Mouse (Mus musculus) forebrain, embryonic 13.5 days (tissue): ENCODE measurements around the gene Camk1d. TPM values are rescaled to one million over a fixed set of nuclear protein-coding genes. Genes with fewer than 3 reads are reported as not detected.

Experiments used
- ATAC-seq: fragments of 200-750 bp; cut with Nextera tagmentation; 2 replicates; pipeline ENCODE4 v1.8.0; 2017
- H3K27ac ChIP-seq: fragments of 300-500 bp; sonication (generic); 2 replicates; pipeline ENCODE4 v1.5.1; 2015; ENCODE audit warnings: inconsistent platforms, mild to moderate bottlenecking, moderate library complexity
- H3K27me3 ChIP-seq: fragments of 300-500 bp; sonication (generic); 2 replicates; pipeline ENCODE4 v1.6.1; 2015; ENCODE audit warnings: mild to moderate bottlenecking, inconsistent platforms
- H3K36me3 ChIP-seq: fragments of 300-500 bp; sonication (generic); 2 replicates; pipeline ENCODE4 v1.6.1; 2015; ENCODE audit warnings: mild to moderate bottlenecking, inconsistent platforms; ENCODE audit not compliant: poor library complexity, severe bottlenecking
- H3K4me1 ChIP-seq: fragments of 300-500 bp; sonication (generic); 2 replicates; pipeline ENCODE4 v1.6.1; 2015; ENCODE audit warnings: inconsistent platforms
- H3K4me2 ChIP-seq: fragments of 300-500 bp; sonication (generic); 2 replicates; pipeline ENCODE4 v1.6.1; 2015; ENCODE audit warnings: inconsistent platforms, mild to moderate bottlenecking, moderate library complexity
- H3K4me3 ChIP-seq: fragments of 300-500 bp; sonication (generic); 2 replicates; pipeline ENCODE4 v1.5.1; 2015; ENCODE audit warnings: mild to moderate bottlenecking, inconsistent platforms
- H3K9ac ChIP-seq: fragments of 300-500 bp; sonication (generic); 2 replicates; pipeline ENCODE4 v1.6.1; 2015; ENCODE audit warnings: mild to moderate bottlenecking, inconsistent platforms
- H3K9me3 ChIP-seq: fragments of 300-500 bp; sonication (generic); replicated peaks from 2 replicates; pipeline ENCODE4 v1.6.1; 2016; ENCODE audit warnings: inconsistent platforms
- WGBS: fragments of 180-500 bp; shearing (Covaris S2); methylation state at CpG from one replicate; pipeline ENCODE4 v1.1.7; 2015; 5-methylcytosine and 5-hydroxymethylcytosine counted together
- polyA plus RNA-seq: library from polyadenylated mRNA; unstranded; fragments of >200 nt; fragmentation: Nextera tagmentation; extraction: Ambion mirVana; gene quantifications from 2 replicates; pipeline ENCODE4 v1.2.1, GENCODE M21; 2015

Gene Camk1d
- polyA plus RNA-seq, 1 experiment from 2014 or later, result 2.8 TPM

GRCm38 (mm10) chr2:5732047-5732446 is 17.7 kb upstream of the Camk1d start:
- Histone ChIP-seq H3K4me2 (no peak overlapping the region), H3K4me3 (no peak overlapping the region), H3K36me3 (no peaks in the 10 kb centered on the region), H3K27ac (no peak overlapping the region), H3K9ac (no peak overlapping the region), H3K27me3 (no peaks in the 10 kb centered on the region), H3K9me3 (no peaks in the 10 kb centered on the region), H3K4me1 (peaks cover 24% of the 10 kb centered on the region)
- no peak for ATAC-seq
- 94% methylated on average over 5 of the region's 5 CpGs for WGBS

GRCm38 (mm10) chr2:5730364-5730792 is 16.1 kb upstream of the Camk1d start:
- Histone ChIP-seq H3K27me3 (no peaks in the 10 kb centered on the region), H3K36me3 (no peaks in the 10 kb centered on the region), H3K27ac (peak overlapping the region; percentile 55), H3K9me3 (no peaks in the 10 kb centered on the region), H3K4me3 (no peak overlapping the region), H3K9ac (no peak overlapping the region), H3K4me2 (peak overlapping the region; percentile 38), H3K4me1 (peaks cover 25% of the 10 kb centered on the region)
- peak; percentile 88 for ATAC-seq
- 36% methylated on average over 15 of the region's 15 CpGs for WGBS

DNA sequence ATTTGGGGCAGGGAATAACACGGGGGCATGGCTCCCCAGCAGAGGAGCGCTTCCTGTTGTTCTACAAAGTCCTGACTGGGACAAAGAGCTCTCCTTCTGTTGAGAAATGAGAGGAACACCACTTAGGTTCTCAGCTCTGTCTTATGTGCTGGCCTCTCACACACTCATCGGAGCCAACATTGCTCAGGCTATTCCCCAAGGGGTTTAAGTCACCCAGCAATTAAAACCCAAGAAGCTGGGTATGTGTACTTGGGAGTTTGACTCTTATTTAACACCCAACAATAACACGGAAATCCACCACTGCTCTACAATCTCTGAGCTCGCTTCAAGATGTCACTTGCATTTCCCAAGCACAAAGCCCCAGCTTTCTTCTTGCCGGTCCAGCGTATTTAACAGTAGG is 15.6 kb upstream of the Camk1d start:
- 0 out of 2 replicates have a peak overlapping the region, but pooled peaks have one; percentile 38 for H3K4me2 ChIP-seq
- H3K27ac ChIP-seq, result peak overlapping the region; percentile 55
- H3K9me3 ChIP-seq, result no peaks in the 10 kb centered on the region
- no peaks in the 10 kb centered on the region for H3K27me3 ChIP-seq
- no peak overlapping the region for H3K9ac ChIP-seq
- no peak overlapping the region for H3K4me3 ChIP-seq
- no peaks in the 10 kb centered on the region for H3K36me3 ChIP-seq
- WGBS, result 60% methylated on average over 7 of the region's 7 CpGs
- H3K4me1 ChIP-seq, result peaks cover 30% of the 10 kb centered on the region
- no peak for ATAC-seq

- WGBS, result 8% methylated on average over 8 of the region's 8 CpGs
- Histone ChIP-seq H3K9me3 (no peaks in the 10 kb centered on the region), H3K27ac (no peak overlapping the region), H3K4me1 (peaks cover 23% of the 10 kb centered on the region), H3K36me3 (no peaks in the 10 kb centered on the region), H3K4me3 (no peak overlapping the region), H3K9ac (no peak overlapping the region), H3K27me3 (no peaks in the 10 kb centered on the region), H3K4me2 (peak overlapping the region; percentile 18; the same call in 1 of the 2 replicates)
- ATAC-seq, result peak; percentile 83
Observed at GRCm38 (mm10) chr2:5725028-5725701, 10.8 kb upstream of the Camk1d start.

DNA sequence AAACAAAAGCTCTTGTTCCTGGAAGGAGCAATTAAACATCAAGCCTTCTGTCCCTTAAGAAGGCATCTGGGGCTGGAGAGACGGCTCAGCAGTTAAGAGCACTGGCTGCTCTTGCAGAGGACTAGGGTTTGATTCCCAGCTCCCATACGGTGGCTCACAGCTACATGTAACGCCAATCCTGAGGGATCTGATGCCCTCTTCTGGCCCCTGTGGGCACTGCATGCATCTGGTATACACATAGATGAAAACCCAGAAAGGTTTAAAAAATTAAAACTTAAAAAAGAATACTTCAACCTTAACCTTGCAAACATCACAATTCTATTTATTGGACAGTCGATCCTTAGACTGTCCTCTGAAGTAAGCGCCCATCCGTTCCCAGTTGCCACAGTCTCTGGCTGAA is 3.4 kb upstream of the Camk1d start:
- Histone ChIP-seq H3K4me1 (peaks cover 15% of the 10 kb centered on the region), H3K27ac (no peak overlapping the region), H3K9me3 (peaks cover 6% of the 10 kb centered on the region; the same call in 1 of the 2 replicates), H3K4me2 (no peak overlapping the region), H3K27me3 (peaks cover 3% of the 10 kb centered on the region), H3K9ac (no peak overlapping the region), H3K36me3 (no peaks in the 10 kb centered on the region), H3K4me3 (no peak overlapping the region)
- no peak for ATAC-seq
- 92% methylated on average over 6 of the region's 6 CpGs for WGBS

GRCm38 (mm10) chr2:5715544-5715943 is 1.2 kb upstream of the Camk1d start:
- H3K4me1 ChIP-seq, result peaks cover 16% of the 10 kb centered on the region
- H3K4me2 ChIP-seq, result peak overlapping the region; percentile 95
- H3K36me3 ChIP-seq, result no peaks in the 10 kb centered on the region
- H3K9ac ChIP-seq, result no peak overlapping the region
- H3K4me3 ChIP-seq, result no peak overlapping the region
- no peak overlapping the region for H3K27ac ChIP-seq
- 31% methylated on average over 2 of the region's 2 CpGs for WGBS
- no peak for ATAC-seq
- peaks cover 18% of the 10 kb centered on the region for H3K27me3 ChIP-seq
- peaks cover 6% of the 10 kb centered on the region; the same call in 1 of the 2 replicates for H3K9me3 ChIP-seq

DNA sequence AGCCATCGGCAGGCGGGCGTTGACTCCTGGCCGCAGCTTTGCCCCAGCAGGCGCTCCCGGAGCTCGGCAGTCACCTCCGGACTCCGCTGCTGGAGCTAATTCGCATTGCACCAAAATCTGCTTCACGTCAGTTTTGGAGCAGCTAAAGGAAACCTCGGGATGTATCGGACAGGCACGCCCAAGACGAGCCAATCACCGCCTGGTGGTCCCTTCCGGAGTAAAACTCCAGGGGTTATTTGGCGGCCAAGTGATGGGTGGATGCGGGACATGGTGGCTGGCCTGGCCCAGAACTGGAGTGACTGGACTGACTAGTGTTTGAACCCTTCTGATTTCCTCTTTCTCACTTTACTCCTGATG is 717 bp upstream of the Camk1d start:
- peak overlapping the region; percentile 95 for H3K4me2 ChIP-seq
- H3K36me3 ChIP-seq, result no peaks in the 10 kb centered on the region
- peaks cover 18% of the 10 kb centered on the region for H3K27me3 ChIP-seq
- H3K9ac ChIP-seq, result peak overlapping the region; percentile 68
- peaks cover 16% of the 10 kb centered on the region for H3K4me1 ChIP-seq
- 0% methylated on average over 19 of the region's 19 CpGs for WGBS
- no peak overlapping the region for H3K27ac ChIP-seq
- peak overlapping the region; percentile 74 for H3K4me3 ChIP-seq
- peaks cover 6% of the 10 kb centered on the region; the same call in 1 of the 2 replicates for H3K9me3 ChIP-seq
- ATAC-seq, result peak; percentile 30

DNA sequence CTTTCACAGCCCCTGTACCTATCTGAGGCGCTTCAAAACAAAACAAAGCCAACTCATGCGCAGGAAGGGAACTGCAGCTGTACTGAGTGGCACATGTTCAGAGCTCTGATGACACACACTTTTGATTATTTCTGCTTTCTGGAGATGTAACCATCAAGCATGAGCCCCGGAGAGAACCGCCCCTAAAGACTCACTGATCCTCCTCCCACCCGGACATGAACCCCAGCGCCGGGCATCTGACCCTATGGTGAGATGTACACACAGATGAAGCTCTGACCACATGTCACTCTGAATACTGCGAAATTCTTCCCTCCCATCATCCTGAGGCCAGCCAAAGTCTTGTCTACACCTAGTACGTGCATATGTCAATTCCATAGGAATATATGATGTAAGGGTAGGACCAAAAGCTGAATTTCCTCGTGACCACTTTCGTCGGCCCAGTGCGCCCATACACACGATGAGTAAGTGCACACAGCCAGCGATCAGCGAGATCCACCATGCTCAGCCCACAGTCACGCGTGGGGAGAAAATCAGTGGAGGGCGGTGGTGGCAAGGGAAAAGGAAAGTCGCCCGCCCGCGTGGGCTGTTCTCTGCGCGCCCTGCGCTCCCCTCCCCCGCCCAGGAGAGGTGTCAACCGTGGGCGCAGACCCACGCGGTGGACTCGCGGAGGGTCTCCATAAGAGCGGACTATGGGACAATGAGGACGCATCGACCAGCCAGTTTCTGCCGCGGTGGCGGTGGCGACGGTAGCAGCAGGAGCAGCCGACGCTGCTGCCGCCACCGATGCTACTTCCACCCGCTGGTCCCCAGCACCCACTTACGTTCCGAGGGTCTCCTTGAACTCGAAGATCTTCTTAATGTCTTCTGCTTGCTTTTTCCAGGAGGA is 747 bp downstream of the Camk1d start:
- H3K9me3 ChIP-seq, result peaks cover 6% of the 10 kb centered on the region; the same call in 1 of the 2 replicates
- no peak overlapping the region for H3K27ac ChIP-seq
- H3K36me3 ChIP-seq, result no peaks in the 10 kb centered on the region
- H3K4me1 ChIP-seq, result peaks cover 16% of the 10 kb centered on the region
- H3K9ac ChIP-seq, result peak overlapping the region; percentile 68
- peak; percentile 39 for ATAC-seq
- peaks cover 18% of the 10 kb centered on the region for H3K27me3 ChIP-seq
- under 1% methylated on average over 45 of the region's 49 CpGs for WGBS
- H3K4me3 ChIP-seq, result peak overlapping the region; percentile 74
- peak overlapping the region; percentile 95 for H3K4me2 ChIP-seq

- H3K4me2 ChIP-seq, result peak overlapping the region; percentile 95
- H3K4me1 ChIP-seq, result peaks cover 16% of the 10 kb centered on the region
- H3K36me3 ChIP-seq, result no peaks in the 10 kb centered on the region
- H3K4me3 ChIP-seq, result peak overlapping the region; percentile 74; the same call in 1 of the 2 replicates
- 50% methylated on average over 7 of the region's 7 CpGs for WGBS
- peaks cover under 1% of the 10 kb centered on the region; the same call in 1 of the 2 replicates for H3K9me3 ChIP-seq
- no peak for ATAC-seq
- no peak overlapping the region for H3K27ac ChIP-seq
- peaks cover 18% of the 10 kb centered on the region for H3K27me3 ChIP-seq
- no peak overlapping the region for H3K9ac ChIP-seq
Observed at GRCm38 (mm10) chr2:5712255-5712654, 2.1 kb downstream of the Camk1d start.

- Histone ChIP-seq H3K27me3 (peaks cover 18% of the 10 kb centered on the region), H3K9ac (no peak overlapping the region), H3K4me2 (no peak overlapping the region), H3K27ac (no peak overlapping the region), H3K36me3 (no peaks in the 10 kb centered on the region), H3K9me3 (no peaks in the 10 kb centered on the region), H3K4me1 (peaks cover 12% of the 10 kb centered on the region), H3K4me3 (no peak overlapping the region)
- WGBS, result 92% methylated on average over 4 of the region's 4 CpGs
- ATAC-seq, result no peak
Observed at GRCm38 (mm10) chr2:5709911-5710310, 4.4 kb downstream of the Camk1d start.

- Histone ChIP-seq H3K27ac (no peak overlapping the region), H3K4me3 (no peak overlapping the region), H3K27me3 (peaks cover 18% of the 10 kb centered on the region), H3K9me3 (no peaks in the 10 kb centered on the region), H3K36me3 (no peaks in the 10 kb centered on the region), H3K4me1 (peaks cover 5% of the 10 kb centered on the region), H3K9ac (no peak overlapping the region), H3K4me2 (no peak overlapping the region)
- ATAC-seq, result no peak
- WGBS, result 57% methylated on average over 10 of the region's 10 CpGs
Observed at GRCm38 (mm10) chr2:5707871-5708733, 6.2 kb downstream of the Camk1d start.
